Mouse (Mus musculus) heart, embryonic 12.5 days (tissue): ENCODE measurements around the gene Pou4f1. TPM values are rescaled to one million over a fixed set of nuclear protein-coding genes. Genes with fewer than 3 reads are reported as not detected.
"Not testable (repeated sequence)": the region's sequence is repeated elsewhere in the genome, so short reads cannot be mapped to it uniquely, and the experiment has no call there.

ENCODE experiments used
- ATAC-seq: fragments of 200-750 bp; cut with Nextera tagmentation; 2 replicates; pipeline ENCODE4 v1.8.0; 2017; ENCODE audit warnings: moderate TSS enrichment, moderate library complexity; ENCODE audit not compliant: insufficient number of reproducible peaks, low FRiP score
- H3K27ac ChIP-seq: fragments of 300-500 bp; sonication (generic); 2 replicates; pipeline ENCODE4 v1.5.1; 2016; ENCODE audit warnings: mild to moderate bottlenecking, moderate library complexity; ENCODE audit not compliant: poor library complexity, severe bottlenecking
- H3K27me3 ChIP-seq: fragments of 300-500 bp; sonication (generic); replicated peaks from 2 replicates; pipeline ENCODE4 v1.6.1; 2016; ENCODE audit warnings: mild to moderate bottlenecking, moderate library complexity
- H3K36me3 ChIP-seq: fragments of 300-500 bp; sonication (generic); 2 replicates; pipeline ENCODE4 v1.6.1; 2016; ENCODE audit warnings: mild to moderate bottlenecking, moderate library complexity
- H3K4me1 ChIP-seq: fragments of 300-500 bp; sonication (generic); replicated peaks from 2 replicates; pipeline ENCODE4 v1.6.1; 2016; ENCODE audit warnings: mild to moderate bottlenecking
- H3K4me2 ChIP-seq: fragments of 300-500 bp; sonication (generic); 2 replicates; pipeline ENCODE4 v1.6.1; 2016; ENCODE audit warnings: mild to moderate bottlenecking, moderate library complexity
- H3K4me3 ChIP-seq: fragments of 300-500 bp; sonication (generic); 2 replicates; pipeline ENCODE4 v1.5.1; 2016; ENCODE audit warnings: mild to moderate bottlenecking
- H3K9ac ChIP-seq: fragments of 300-500 bp; sonication (generic); 2 replicates; pipeline ENCODE4 v1.6.1; 2016; ENCODE audit warnings: mild to moderate bottlenecking, moderate library complexity
- H3K9me3 ChIP-seq: fragments of 300-500 bp; sonication (generic); replicated peaks from 2 replicates; pipeline ENCODE4 v1.6.1; 2016; ENCODE audit warnings: mild to moderate bottlenecking, moderate library complexity
- WGBS: fragments of 180-500 bp; shearing (Covaris S2); methylation state at CpG from one replicate; pipeline ENCODE4 v1.1.7; 2016; 5-methylcytosine and 5-hydroxymethylcytosine counted together
- polyA plus RNA-seq: library from polyadenylated mRNA; unstranded; fragments of >200 nt; fragmentation: Nextera tagmentation; extraction: Ambion mirVana; gene quantifications from 2 replicates; pipeline ENCODE4 v1.2.1, GENCODE M21; 2016

The Pou4f1 gene
- polyA plus RNA-seq, result 0.08 TPM in 1 of 2 replicates, not detected in the other

GRCm38 (mm10) chr14:104467966-104468622, at the start of gene Pou4f1:
Gene Pou4f1 (minus strand): TSS chr14:104467999.
- Histone ChIP-seq H3K9me3 (no peaks in the 10 kb centered on the region), H3K9ac (peak within 1 kb of the TSS; percentile 49; the same call in 1 of the 2 replicates), H3K4me3 (peak within 1 kb of the TSS; percentile 60), H3K27ac (no peak within 1 kb of the TSS), H3K36me3 (no peaks in the 10 kb centered on the region), H3K4me1 (peaks cover 25% of the 10 kb centered on the region), H3K27me3 (peaks cover 93% of the 10 kb centered on the region), H3K4me2 (peak within 1 kb of the TSS; percentile 87)
- under 1% methylated on average over 62 of the region's 62 CpGs for WGBS
- ATAC-seq, result peak; percentile 81

DNA sequence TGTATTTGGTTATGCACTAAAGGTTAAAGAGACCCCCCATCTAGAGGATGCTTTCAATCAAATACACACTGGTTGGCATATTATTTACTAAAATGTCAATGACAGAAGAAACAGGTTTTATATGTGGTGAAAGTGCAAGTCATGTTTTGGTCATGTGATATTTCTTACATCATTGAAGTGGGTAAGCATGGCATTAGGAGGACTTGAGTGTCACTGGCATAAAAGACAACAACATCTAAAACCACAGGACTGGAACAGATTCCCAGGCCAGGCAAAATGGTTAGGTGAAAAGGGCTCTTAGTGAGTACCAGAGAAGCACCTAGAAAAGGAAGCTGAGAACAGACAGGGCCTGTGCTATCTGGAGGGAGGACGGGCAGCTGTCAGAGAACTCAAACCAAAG, 43.9 kb upstream of the Pou4f1 start:
- ATAC-seq, result no peak
- Histone ChIP-seq H3K27ac (no peak overlapping the region), H3K9me3 (no peaks in the 10 kb centered on the region), H3K4me3 (no peak overlapping the region), H3K4me1 (no peaks in the 10 kb centered on the region), H3K9ac (no peak overlapping the region), H3K4me2 (no peak overlapping the region), H3K36me3 (peaks cover 5% of the 10 kb centered on the region), H3K27me3 (no peaks in the 10 kb centered on the region)
- WGBS, result 67% methylated on average over 1 of the region's 1 CpGs

DNA sequence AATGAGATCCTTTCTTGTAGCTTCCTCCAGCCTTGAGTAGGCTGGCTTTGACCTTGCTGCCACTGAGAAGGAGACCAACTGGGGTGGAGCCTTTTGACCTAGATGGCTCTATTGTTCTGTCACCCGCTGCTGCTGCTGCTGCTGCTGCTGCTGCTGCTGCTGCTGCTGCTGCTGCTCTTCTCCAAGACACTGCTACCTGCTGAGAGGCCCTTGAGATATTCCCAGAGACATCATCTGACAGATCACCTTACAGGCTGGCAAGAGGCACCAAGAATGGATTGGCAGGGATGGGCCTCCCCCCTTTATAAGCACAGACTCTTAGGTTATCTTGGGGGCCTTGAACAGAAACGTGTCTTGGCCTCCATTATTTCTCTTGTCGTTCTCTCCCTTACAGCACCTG, 35.0 kb upstream of the Pou4f1 start:
- not testable (repeated sequence) for ATAC-seq, H3K4me2 ChIP-seq, H3K4me1 ChIP-seq, H3K27me3 ChIP-seq, H3K9ac ChIP-seq, H3K9me3 ChIP-seq, H3K27ac ChIP-seq, H3K4me3 ChIP-seq
- 65% methylated on average over 3 of the region's 3 CpGs for WGBS
- H3K36me3 ChIP-seq, result peaks cover 68% of the 10 kb centered on the region

GRCm38 (mm10) chr14:104479751-104480150, 12.0 kb upstream of the Pou4f1 start:
- Histone ChIP-seq H3K36me3 (peaks cover 25% of the 10 kb centered on the region), H3K4me2 (no peak overlapping the region), H3K9ac (no peak overlapping the region), H3K27me3 (peaks cover 17% of the 10 kb centered on the region), H3K4me3 (no peak overlapping the region), H3K9me3 (no peaks in the 10 kb centered on the region), H3K4me1 (no peaks in the 10 kb centered on the region), H3K27ac (no peak overlapping the region)
- ATAC-seq, result no peak
- 87% methylated on average over 8 of the region's 8 CpGs for WGBS

DNA sequence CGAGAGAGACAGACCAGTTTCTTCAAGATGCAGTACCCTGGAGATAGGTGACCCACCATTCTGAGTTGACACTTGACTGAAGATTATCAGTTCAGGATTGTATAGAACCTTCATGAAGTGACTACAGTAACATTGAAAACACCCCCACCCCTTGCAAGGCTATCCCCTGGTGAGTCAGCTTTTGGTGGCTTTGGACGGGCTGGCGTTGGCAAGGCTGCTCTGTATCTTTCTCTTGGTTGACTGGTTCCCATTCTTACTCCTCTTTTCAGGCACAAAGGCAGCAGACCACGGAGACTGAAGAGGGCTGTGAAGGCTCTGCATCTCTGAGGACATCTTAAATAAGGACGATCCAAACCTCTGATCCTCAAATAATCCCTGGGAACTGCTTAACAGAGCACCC, 10.8 kb upstream of the Pou4f1 start:
- peaks cover 28% of the 10 kb centered on the region for H3K27me3 ChIP-seq
- 80% methylated on average over 5 of the region's 5 CpGs for WGBS
- H3K36me3 ChIP-seq, result peaks cover 24% of the 10 kb centered on the region
- no peak overlapping the region for H3K27ac ChIP-seq
- H3K4me1 ChIP-seq, result peaks cover 7% of the 10 kb centered on the region
- no peak overlapping the region for H3K4me3 ChIP-seq
- no peak overlapping the region for H3K4me2 ChIP-seq
- H3K9me3 ChIP-seq, result no peaks in the 10 kb centered on the region
- ATAC-seq, result no peak
- no peak overlapping the region for H3K9ac ChIP-seq

DNA sequence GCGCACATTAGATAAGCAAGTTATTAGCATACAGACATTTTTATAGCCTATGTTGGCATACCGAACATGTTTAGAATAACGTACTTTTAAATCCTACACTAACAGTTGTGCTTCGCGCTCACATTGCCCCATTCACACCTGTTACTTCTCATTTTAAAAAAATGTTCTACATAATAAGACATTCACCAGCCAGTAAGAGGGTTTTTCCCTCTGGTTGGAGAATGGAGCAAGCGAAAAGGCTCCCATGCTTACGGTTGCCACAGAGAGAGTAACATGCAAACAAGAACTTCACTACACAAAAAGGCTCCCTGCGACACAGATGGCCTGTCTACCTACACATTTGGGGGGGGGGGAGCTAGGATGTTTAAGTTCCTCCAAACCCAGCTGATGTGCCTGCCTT, 9.8 kb upstream of the Pou4f1 start:
- Histone ChIP-seq H3K9ac (no peak overlapping the region), H3K4me2 (no peak overlapping the region), H3K4me3 (no peak overlapping the region), H3K27me3 (peaks cover 35% of the 10 kb centered on the region), H3K4me1 (peaks cover 14% of the 10 kb centered on the region), H3K9me3 (no peaks in the 10 kb centered on the region), H3K27ac (no peak overlapping the region), H3K36me3 (peaks cover 24% of the 10 kb centered on the region)
- 94% methylated on average over 8 of the region's 8 CpGs for WGBS
- no peak for ATAC-seq

- no peak overlapping the region for H3K27ac ChIP-seq
- peaks cover 55% of the 10 kb centered on the region for H3K27me3 ChIP-seq
- WGBS, result 60% methylated on average over 1 of the region's 1 CpGs
- H3K4me2 ChIP-seq, result no peak overlapping the region
- H3K9me3 ChIP-seq, result no peaks in the 10 kb centered on the region
- H3K4me1 ChIP-seq, result peaks cover 19% of the 10 kb centered on the region
- no peak overlapping the region for H3K4me3 ChIP-seq
- no peak overlapping the region for H3K9ac ChIP-seq
- peaks cover 24% of the 10 kb centered on the region for H3K36me3 ChIP-seq
- ATAC-seq, result no peak
These were observed 7.6 kb upstream of the Pou4f1 start for GRCm38 (mm10) chr14:104475438-104475837.

DNA sequence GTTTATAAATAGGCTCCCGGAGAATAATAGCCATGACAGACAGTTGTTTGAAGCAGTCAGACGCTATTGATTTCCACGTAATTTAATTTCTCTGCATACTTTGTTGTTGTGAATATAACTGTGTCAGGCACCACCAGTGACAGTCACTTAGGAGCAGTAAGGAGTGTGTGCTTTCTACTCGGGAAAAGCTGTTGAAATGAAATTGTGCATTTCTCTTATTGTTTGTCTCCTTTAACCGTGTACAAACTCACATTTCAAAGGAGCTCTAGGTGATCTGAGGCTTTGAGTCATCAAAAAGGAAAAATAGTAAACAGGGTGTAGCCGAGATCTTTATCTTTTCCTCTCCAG, 798 bp upstream of the Pou4f1 start:
- no peak overlapping the region for H3K9ac ChIP-seq
- no peak overlapping the region for H3K4me3 ChIP-seq
- no peak overlapping the region for H3K27ac ChIP-seq
- H3K27me3 ChIP-seq, result peaks cover 90% of the 10 kb centered on the region
- H3K4me1 ChIP-seq, result peaks cover 28% of the 10 kb centered on the region
- no peak for ATAC-seq
- 10% methylated on average over 6 of the region's 6 CpGs for WGBS
- no peak overlapping the region; the same call in 1 of the 2 replicates for H3K4me2 ChIP-seq
- H3K36me3 ChIP-seq, result no peaks in the 10 kb centered on the region
- H3K9me3 ChIP-seq, result no peaks in the 10 kb centered on the region

DNA sequence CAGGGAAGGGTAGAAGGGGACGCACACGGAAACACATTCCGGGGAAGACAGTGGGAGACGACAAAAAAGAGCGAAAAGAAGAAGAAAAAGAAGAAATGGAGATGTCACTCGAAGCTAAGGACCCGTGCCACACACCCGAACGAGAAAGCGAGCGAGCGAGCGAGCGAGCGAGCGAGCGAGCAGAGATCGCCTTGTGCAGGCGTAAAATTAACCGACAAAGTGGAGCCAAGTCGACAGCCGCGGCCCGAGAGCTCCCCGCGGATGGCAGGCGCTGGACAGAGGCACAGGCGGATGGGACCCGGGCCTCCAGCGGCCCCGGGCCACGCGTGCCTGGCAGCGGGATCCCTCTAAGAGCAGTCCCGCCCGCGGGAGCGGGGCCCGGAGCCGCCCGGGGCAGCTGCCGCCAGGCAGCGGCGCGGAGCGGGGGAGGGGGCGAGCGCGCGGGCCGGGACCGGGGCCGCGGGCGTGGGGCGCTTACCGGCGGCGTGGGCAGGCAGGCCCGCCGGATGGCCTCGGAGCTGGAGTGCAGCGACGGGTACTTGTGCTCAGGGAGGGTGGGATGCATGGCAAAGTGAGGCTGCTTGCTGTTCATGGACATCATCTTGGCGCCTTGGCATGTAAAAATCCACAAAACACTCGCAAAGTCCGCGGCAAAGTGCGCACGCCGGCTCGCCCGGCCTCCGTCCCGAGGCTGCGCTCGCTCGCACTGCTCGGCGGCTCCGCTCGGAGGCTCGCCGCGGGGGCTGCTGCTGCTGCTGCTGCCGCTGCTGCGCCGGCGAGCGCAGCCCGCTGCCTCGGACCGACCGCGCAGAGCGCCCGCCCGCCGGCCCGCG, 450 bp downstream of the Pou4f1 start:
- peak overlapping the region; percentile 49; the same call in 1 of the 2 replicates for H3K9ac ChIP-seq
- peak; percentile 26; the same call in 1 of the 2 replicates for ATAC-seq
- peaks cover 88% of the 10 kb centered on the region for H3K27me3 ChIP-seq
- no peaks in the 10 kb centered on the region for H3K36me3 ChIP-seq
- no peak overlapping the region for H3K27ac ChIP-seq
- peak overlapping the region; percentile 60 for H3K4me3 ChIP-seq
- H3K4me1 ChIP-seq, result peaks cover 19% of the 10 kb centered on the region
- H3K9me3 ChIP-seq, result no peaks in the 10 kb centered on the region
- under 1% methylated on average over 99 of the region's 101 CpGs for WGBS
- H3K4me2 ChIP-seq, result peak overlapping the region; percentile 87

DNA sequence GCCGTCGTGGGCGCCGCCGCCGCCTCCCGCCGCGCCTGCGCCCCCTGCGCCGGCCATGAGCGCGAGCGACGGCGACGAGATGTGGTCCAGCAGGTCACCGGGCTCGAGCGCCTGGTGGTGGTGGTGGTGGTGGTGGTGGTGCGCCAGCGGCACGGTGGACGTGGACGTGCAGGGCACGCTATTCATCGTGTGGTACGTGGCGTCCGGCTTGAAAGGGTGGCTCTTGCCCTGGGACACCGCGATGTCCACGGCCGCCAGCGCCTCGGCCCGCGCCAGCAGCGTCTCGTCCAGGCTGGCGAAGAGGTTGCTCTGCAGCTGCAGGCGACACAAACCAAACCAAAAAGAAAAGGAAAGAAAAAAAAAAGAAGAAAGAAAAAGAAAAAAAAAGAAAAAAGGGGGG, 1.2 kb downstream of the Pou4f1 start:
- Histone ChIP-seq H3K27ac (no peak overlapping the region), H3K9me3 (no peaks in the 10 kb centered on the region), H3K4me3 (peak overlapping the region; percentile 40; the same call in 1 of the 2 replicates), H3K4me2 (peak overlapping the region; percentile 87), H3K36me3 (no peaks in the 10 kb centered on the region), H3K4me1 (peaks cover 15% of the 10 kb centered on the region), H3K27me3 (peaks cover 82% of the 10 kb centered on the region), H3K9ac (no peak overlapping the region)
- no peak for ATAC-seq
- 2% methylated on average over 38 of the region's 43 CpGs for WGBS

GRCm38 (mm10) chr14:104465483-104466235, 2.1 kb downstream of the Pou4f1 start:
- peak overlapping the region; percentile 87 for H3K4me2 ChIP-seq
- no peak overlapping the region for H3K27ac ChIP-seq
- H3K9me3 ChIP-seq, result no peaks in the 10 kb centered on the region
- peaks cover 82% of the 10 kb centered on the region for H3K27me3 ChIP-seq
- 1% methylated on average over 64 of the region's 64 CpGs for WGBS
- peak overlapping the region; percentile 40 for H3K4me3 ChIP-seq
- H3K4me1 ChIP-seq, result peaks cover 15% of the 10 kb centered on the region
- H3K36me3 ChIP-seq, result no peaks in the 10 kb centered on the region
- no peak overlapping the region for H3K9ac ChIP-seq
- no peak for ATAC-seq
